Mouse (Mus musculus): Measurements from ENCODE around the gene Ntan1. TPM values are rescaled to one million over a fixed set of nuclear protein-coding genes. Genes with fewer than 3 reads are reported as not detected.
"Not testable (repeated sequence)": the region's sequence is repeated elsewhere in the genome, so short reads cannot be mapped to it uniquely, and the experiment has no call there.

Gene Ntan1
- 51.8 and 58.0 TPM in 2 replicates for polyA plus RNA-seq (2016; fragmentation: Nextera tagmentation; extraction: Ambion mirVana)

GRCm38 (mm10) chr16:13818560-13819393, at the start of gene Ntan1:
Gene Ntan1 (plus strand): TSS chr16:13818845.
- Histone ChIP-seq H3K9me3 (replicated peaks) (no peaks in the 10 kb centered on the region), H3K4me3 (peak within 1 kb of the TSS; percentile 76), H3K27me3 (replicated peaks) (no peaks in the 10 kb centered on the region), H3K4me1 (peaks cover 38% of the 10 kb centered on the region), H3K27ac (peak within 1 kb of the TSS; percentile 84), H3K9ac (peak within 1 kb of the TSS; percentile 81), H3K36me3 (peaks cover 29% of the 10 kb centered on the region), H3K4me2 (peak within 1 kb of the TSS; percentile 98)
- WGBS (ENCODE audit: insufficient replicate concordance) = under 1% methylated on average over 58 of the region's 58 CpGs
- peak; percentile 95 for ATAC-seq

GRCm38 (mm10) chr16:13771603-13772002, 47.0 kb upstream of the Ntan1 start:
- H3K9me3 ChIP-seq (replicated peaks); H3K27ac ChIP-seq; H3K4me1 ChIP-seq; H3K36me3 ChIP-seq; H3K9ac ChIP-seq; H3K4me3 ChIP-seq; ATAC-seq; H3K27me3 ChIP-seq (replicated peaks); H3K4me2 ChIP-seq: not testable (repeated sequence)
- WGBS (ENCODE audit: insufficient replicate concordance) = 64% methylated on average over 4 of the region's 4 CpGs

GRCm38 (mm10) chr16:13772051-13772450, 46.6 kb upstream of the Ntan1 start:
- not testable (repeated sequence) for H3K9me3 ChIP-seq (replicated peaks); H3K27ac ChIP-seq; H3K9ac ChIP-seq; H3K27me3 ChIP-seq (replicated peaks); H3K36me3 ChIP-seq; H3K4me2 ChIP-seq; H3K4me3 ChIP-seq; ATAC-seq; H3K4me1 ChIP-seq
- 70% methylated on average over 5 of the region's 5 CpGs for WGBS (ENCODE audit: insufficient replicate concordance)

GRCm38 (mm10) chr16:13774011-13774410, 44.6 kb upstream of the Ntan1 start:
- not testable (repeated sequence) for H3K27ac ChIP-seq; H3K9ac ChIP-seq; H3K4me2 ChIP-seq; H3K9me3 ChIP-seq (replicated peaks); H3K36me3 ChIP-seq; H3K27me3 ChIP-seq (replicated peaks); H3K4me3 ChIP-seq; H3K4me1 ChIP-seq; ATAC-seq
- 75% methylated on average over 2 of the region's 2 CpGs for WGBS (ENCODE audit: insufficient replicate concordance)

GRCm38 (mm10) chr16:13774651-13775050, 44.0 kb upstream of the Ntan1 start:
- not testable (repeated sequence) for H3K27me3 ChIP-seq (replicated peaks); ATAC-seq; H3K4me3 ChIP-seq; H3K4me2 ChIP-seq; H3K27ac ChIP-seq; H3K4me1 ChIP-seq; H3K36me3 ChIP-seq; H3K9me3 ChIP-seq (replicated peaks); H3K9ac ChIP-seq
- 70% methylated on average over 3 of the region's 3 CpGs for WGBS (ENCODE audit: insufficient replicate concordance)

- peak within 1 kb of the TSS; percentile 86 for H3K27ac ChIP-seq
- peak; percentile 98 for ATAC-seq
- WGBS (ENCODE audit: insufficient replicate concordance) = under 1% methylated on average over 57 of the region's 57 CpGs
Measured at GRCm38 (mm10) chr16:13780353-13781036, 38.1 kb upstream of the Ntan1 start, which contains the start of gene Rrn3. Gene Rrn3 (plus strand): TSS chr16:13780708.

GRCm38 (mm10) chr16:13781216-13781615, 37.4 kb upstream of the Ntan1 start:
- H3K36me3 ChIP-seq = peaks cover 45% of the 10 kb centered on the region
- H3K9me3 ChIP-seq (replicated peaks) = peaks cover 8% of the 10 kb centered on the region; the same call in 1 of the 2 replicates
- peak overlapping the region; percentile 84 for H3K4me2 ChIP-seq
- peak overlapping the region; percentile 94 for H3K9ac ChIP-seq
- peaks cover 22% of the 10 kb centered on the region for H3K4me1 ChIP-seq
- no peaks in the 10 kb centered on the region for H3K27me3 ChIP-seq (replicated peaks)
- ATAC-seq = peak; percentile 56
- peak overlapping the region; percentile 87 for H3K4me3 ChIP-seq
- 14% methylated on average over 8 of the region's 8 CpGs for WGBS (ENCODE audit: insufficient replicate concordance)
- H3K27ac ChIP-seq = peak overlapping the region; percentile 86; the same call in 1 of the 2 replicates

More at GRCm38 (mm10) chr16:13780353-13781036, 38.1 kb upstream of the Ntan1 start, which contains the start of gene Rrn3:
- Histone ChIP-seq H3K4me2 (peak within 1 kb of the TSS; percentile 84), H3K4me3 (peak within 1 kb of the TSS; percentile 87), H3K4me1 (peaks cover 22% of the 10 kb centered on the region), H3K9me3 (replicated peaks) (peaks cover 8% of the 10 kb centered on the region; the same call in 1 of the 2 replicates), H3K9ac (peak within 1 kb of the TSS; percentile 94), H3K36me3 (peaks cover 38% of the 10 kb centered on the region), H3K27me3 (replicated peaks) (no peaks in the 10 kb centered on the region)

GRCm38 (mm10) chr16:13785932-13786331, 32.7 kb upstream of the Ntan1 start:
- Histone ChIP-seq H3K27ac (no peak overlapping the region), H3K27me3 (replicated peaks) (no peaks in the 10 kb centered on the region), H3K4me1 (peaks cover 15% of the 10 kb centered on the region), H3K9ac (no peak overlapping the region), H3K9me3 (replicated peaks) (no peaks in the 10 kb centered on the region), H3K4me2 (no peak overlapping the region), H3K36me3 (peaks cover 88% of the 10 kb centered on the region), H3K4me3 (no peak overlapping the region)
- ATAC-seq = no peak
- 81% methylated on average over 3 of the region's 3 CpGs for WGBS (ENCODE audit: insufficient replicate concordance)

GRCm38 (mm10) chr16:13793441-13793840, 25.2 kb upstream of the Ntan1 start:
- not testable (repeated sequence) for H3K4me1 ChIP-seq; H3K4me3 ChIP-seq; H3K9me3 ChIP-seq (replicated peaks); H3K4me2 ChIP-seq; H3K9ac ChIP-seq; H3K27me3 ChIP-seq (replicated peaks); H3K27ac ChIP-seq; ATAC-seq
- H3K36me3 ChIP-seq = peaks cover 99% of the 10 kb centered on the region
- 49% methylated on average over 2 of the region's 2 CpGs for WGBS (ENCODE audit: insufficient replicate concordance)

GRCm38 (mm10) chr16:13796746-13797175, 21.9 kb upstream of the Ntan1 start:
- no peak overlapping the region for H3K4me2 ChIP-seq
- H3K27me3 ChIP-seq (replicated peaks) = no peaks in the 10 kb centered on the region
- H3K4me1 ChIP-seq = no peaks in the 10 kb centered on the region
- H3K9me3 ChIP-seq (replicated peaks) = no peaks in the 10 kb centered on the region
- ATAC-seq = no peak
- no peak overlapping the region for H3K27ac ChIP-seq
- 82% methylated on average over 5 of the region's 5 CpGs for WGBS (ENCODE audit: insufficient replicate concordance)
- H3K36me3 ChIP-seq = peaks cover 99% of the 10 kb centered on the region
- no peak overlapping the region for H3K4me3 ChIP-seq
- H3K9ac ChIP-seq = no peak overlapping the region

- no peaks in the 10 kb centered on the region for H3K4me1 ChIP-seq
- H3K9me3 ChIP-seq (replicated peaks) = no peaks in the 10 kb centered on the region
- no peak overlapping the region for H3K4me3 ChIP-seq
- H3K36me3 ChIP-seq = peaks cover 96% of the 10 kb centered on the region
- H3K4me2 ChIP-seq = no peak overlapping the region
- H3K9ac ChIP-seq = no peak overlapping the region
- H3K27me3 ChIP-seq (replicated peaks) = no peaks in the 10 kb centered on the region
- WGBS (ENCODE audit: insufficient replicate concordance) = 70% methylated on average over 4 of the region's 4 CpGs
- H3K27ac ChIP-seq = no peak overlapping the region
- no peak for ATAC-seq
Measured at GRCm38 (mm10) chr16:13801231-13801630, 17.4 kb upstream of the Ntan1 start.

GRCm38 (mm10) chr16:13804666-13805065, 14.0 kb upstream of the Ntan1 start:
- ATAC-seq = no peak
- H3K36me3 ChIP-seq = peaks cover 94% of the 10 kb centered on the region
- H3K27ac ChIP-seq = no peak overlapping the region
- no peak overlapping the region for H3K9ac ChIP-seq
- no peak overlapping the region for H3K4me3 ChIP-seq
- no peaks in the 10 kb centered on the region for H3K9me3 ChIP-seq (replicated peaks)
- no peaks in the 10 kb centered on the region for H3K4me1 ChIP-seq
- no peaks in the 10 kb centered on the region for H3K27me3 ChIP-seq (replicated peaks)
- 77% methylated on average over 5 of the region's 5 CpGs for WGBS (ENCODE audit: insufficient replicate concordance)
- H3K4me2 ChIP-seq = no peak overlapping the region
